Mouse (Mus musculus) R1 (cell line): ENCODE measurements around the gene Rpl27a.

Experiments
- DNase-seq: peaks from one replicate; pipeline ENCODE4 v3.0.0-alpha.2; 2018; ENCODE audit warnings: low read depth, low spot score

Rpl27a gene

DNA sequence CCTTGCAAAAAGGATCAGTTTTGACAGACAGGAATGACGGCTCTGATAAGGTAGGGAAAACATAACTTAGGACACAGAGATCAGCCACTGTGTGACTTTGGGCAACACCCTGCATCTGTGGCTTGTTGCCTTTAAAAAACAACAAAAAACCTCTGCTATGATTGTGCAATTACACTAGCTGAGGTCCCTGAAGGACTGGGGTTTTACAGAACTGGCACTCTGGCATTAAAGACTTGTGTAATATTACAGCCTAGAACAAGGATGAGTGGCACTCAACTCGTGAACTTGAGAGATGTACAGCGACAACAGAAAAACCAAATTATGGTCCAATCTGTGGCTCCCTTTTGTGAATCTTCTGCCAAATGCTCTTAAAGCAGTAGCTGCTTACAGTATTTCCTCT, 5.8 kb downstream of the Rpl27a start:
- no peak for DNase-seq

DNA sequence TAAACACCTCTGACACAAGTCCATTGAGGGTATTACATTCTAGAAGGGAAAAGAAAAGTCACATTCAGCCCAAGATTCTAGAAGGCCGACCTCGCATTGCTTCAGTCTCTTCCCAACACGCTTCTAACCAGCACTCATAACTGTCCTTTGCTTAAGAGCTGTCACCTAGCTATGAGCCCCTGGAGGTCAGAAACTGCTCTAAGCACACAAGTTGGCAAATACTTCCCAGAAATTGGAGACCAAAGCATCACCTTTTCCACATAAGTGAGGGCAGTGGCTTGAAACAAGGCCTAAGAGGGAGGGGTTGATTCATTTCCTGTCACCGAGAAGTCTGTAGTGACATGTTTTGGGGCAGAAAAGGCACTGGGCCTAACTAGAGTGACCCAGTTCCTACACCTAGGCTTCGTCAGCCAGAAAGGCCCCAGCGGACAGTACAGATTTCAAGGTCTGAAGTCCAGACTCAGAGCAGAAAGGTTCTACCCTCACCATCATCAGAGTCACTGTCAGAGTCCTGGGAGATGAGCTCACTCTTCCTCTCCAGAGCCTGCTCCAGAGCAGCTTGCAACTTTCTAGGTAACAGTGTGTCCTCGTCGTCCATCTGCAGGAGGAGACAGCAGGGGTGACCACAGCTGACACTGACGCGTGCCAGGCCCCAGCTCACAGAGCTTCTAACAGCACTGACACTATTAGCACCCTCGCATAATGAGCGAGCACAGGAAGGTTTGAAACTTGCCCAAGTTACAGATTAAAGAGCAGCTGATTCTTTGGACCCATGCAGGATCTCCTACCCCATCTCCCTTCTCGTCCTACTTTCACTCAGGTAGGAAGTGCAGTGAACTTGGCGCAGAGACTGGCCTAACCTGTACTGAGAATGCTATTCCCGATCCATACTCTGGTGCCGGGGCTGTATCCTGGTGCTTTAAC, 7.1 kb downstream of the Rpl27a start:
- peak; percentile 53 for DNase-seq

DNA sequence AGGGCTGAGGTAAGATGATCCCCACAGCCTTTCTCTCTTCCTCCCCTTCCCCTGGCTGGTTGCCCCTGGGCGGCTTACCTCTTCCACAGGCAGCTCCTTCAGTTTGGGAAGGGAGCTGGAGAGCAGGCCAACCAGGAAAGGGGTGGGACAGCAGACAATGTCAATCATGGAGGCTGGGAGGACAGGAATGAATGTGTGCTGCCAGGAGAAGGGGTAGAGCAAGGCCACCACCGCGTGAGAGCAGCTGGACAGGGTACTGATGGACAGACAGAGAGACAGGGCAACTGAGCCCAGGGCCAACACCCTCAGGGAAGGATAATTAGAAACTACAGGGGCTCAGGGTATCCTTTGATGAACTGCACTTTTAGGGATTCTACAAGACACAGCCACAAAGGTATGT, 8.6 kb downstream of the Rpl27a start:
- DNase-seq = peak; percentile 21

DNA sequence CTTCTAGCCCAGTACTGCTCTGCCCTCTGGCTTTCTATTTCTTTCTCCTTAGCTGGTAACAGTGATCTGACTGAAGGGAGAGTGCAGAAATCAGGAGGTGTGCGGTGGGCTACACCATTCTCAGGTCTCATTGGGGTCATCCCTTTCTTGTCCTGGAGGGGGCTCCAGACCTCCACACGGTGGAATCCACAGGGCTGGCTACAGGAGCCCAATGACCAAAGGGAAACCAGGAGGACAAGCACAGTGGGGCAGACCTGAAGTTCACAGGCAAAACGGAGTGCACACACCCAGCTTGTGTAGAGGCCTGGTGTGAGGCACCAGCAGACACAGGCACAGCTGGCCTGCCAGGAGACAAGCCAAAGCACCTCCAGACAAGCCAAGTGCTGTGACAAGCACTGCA, 9.4 kb downstream of the Rpl27a start:
- peak; percentile 57 for DNase-seq

GRCm38 (mm10) chr7:109529741-109530140, 10.8 kb downstream of the Rpl27a start:
- DNase-seq = no peak

GRCm38 (mm10) chr7:109531501-109531900, 12.6 kb downstream of the Rpl27a start:
- no peak for DNase-seq

DNA sequence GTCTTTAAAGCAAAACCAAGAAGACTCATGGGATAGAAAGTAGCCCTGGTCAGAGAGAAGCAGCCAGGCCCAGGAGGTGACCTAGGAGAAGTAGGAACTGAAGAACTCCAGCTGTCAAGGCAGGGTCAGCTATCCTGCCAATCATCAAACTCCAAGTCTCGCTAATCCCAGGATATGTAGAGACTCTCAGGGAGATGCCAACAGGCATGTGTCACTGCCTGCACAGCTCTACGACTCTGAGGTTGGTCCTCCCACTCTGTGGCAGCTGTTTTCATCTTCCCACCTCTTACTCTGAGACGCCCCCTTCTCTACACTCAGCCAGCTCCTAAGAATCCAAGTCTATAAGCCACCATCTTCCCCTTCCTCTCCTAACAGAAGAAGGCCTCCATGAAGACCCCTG, 13.7 kb downstream of the Rpl27a start:
- no peak for DNase-seq

GRCm38 (mm10) chr7:109533129-109533528, 14.2 kb downstream of the Rpl27a start:
- DNase-seq = peak; percentile 8

- no peak for DNase-seq
Observed at GRCm38 (mm10) chr7:109533888-109534287, 14.9 kb downstream of the Rpl27a start.

DNA sequence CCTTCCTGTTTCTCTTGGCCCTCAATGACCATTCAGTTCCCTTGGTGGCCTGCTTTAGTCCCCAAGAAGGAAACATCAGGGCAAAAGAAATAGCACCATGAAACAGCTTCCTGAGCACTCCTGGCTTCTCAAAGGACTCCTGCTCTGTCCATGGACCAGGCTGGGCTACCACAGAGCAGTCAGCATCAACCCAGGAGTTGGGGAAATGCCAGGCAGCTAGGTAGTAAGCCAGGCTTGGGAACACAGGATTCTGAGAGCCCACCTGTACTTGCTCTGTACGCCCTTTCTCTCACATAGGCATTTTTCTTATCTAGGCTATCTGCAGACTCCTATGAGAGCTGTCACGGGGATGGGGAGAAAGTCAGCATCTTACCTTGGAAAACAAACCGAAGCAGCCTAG, 16.0 kb downstream of the Rpl27a start:
- DNase-seq = no peak

DNA sequence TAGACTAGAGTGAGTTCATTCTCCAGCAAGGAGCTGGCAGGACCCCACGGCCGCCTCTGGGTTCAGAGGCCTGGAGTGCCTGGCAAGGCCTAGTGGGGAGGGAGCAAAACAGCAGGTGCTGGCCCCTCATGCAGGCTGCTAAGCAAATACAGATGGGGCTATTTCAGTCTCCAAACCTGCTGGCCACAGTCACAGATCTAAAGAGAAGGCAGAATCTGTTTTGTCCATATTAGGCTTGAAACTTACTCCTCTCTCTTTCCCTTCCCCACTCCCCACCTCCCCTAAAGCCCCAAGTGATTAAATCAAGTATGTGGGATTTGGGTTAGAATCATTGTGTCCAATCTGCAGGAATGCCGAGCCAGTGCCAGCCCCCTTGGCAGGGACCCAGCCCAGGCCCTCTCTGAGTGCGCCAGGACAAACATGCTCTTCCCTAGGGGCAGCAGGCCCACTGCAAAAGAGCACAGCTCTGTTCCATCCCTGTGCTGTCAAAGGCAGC, 17.6 kb downstream of the Rpl27a start:
- no peak for DNase-seq

DNA sequence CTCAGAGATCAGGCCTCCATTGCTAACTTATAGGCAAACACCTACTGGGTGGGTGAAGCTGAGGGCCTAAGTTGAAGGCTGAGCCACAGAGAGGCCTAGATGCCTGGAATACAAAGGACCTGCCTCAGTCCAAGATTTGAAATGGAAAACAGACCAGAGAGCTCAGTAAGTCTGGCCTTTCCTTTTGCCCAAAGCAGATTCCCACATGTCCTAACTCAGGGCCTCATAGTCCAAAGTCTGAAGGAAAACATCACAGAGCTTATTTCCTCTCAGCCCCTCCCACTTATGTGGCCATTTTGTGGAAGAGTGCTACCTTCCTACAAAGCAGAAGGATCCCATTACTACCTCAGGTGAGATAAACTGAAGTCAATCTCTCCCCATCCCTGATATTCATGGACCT, 22.0 kb downstream of the Rpl27a start:
- DNase-seq = no peak

- no peak for DNase-seq
Observed at GRCm38 (mm10) chr7:109541609-109542363, 22.8 kb downstream of the Rpl27a start.

- DNase-seq = no peak
Observed at GRCm38 (mm10) chr7:109542364-109542628, 23.3 kb downstream of the Rpl27a start.

DNA sequence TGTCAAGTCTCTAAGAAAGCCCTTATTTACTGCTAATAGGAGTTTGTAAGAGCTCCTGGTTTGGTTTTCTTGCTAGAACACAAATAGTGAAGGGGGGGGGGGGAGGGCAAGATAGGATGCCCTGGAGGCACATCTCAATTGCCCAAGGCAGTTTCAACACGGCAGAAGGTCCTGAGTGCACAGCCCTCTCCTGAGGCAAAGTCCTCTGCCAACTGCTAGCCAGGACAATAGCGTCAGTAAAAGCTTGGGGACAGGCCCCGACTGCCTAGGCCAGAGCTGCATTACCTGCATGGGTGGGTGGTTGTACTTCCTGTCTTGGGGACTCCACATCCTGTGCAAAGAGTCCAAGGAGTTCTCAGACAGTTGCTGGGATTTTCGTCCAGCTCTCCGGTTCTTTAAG, 25.8 kb downstream of the Rpl27a start:
- no peak for DNase-seq

- no peak for DNase-seq
Observed at GRCm38 (mm10) chr7:109545255-109545993, 26.5 kb downstream of the Rpl27a start.

GRCm38 (mm10) chr7:109546186-109546585, 27.2 kb downstream of the Rpl27a start:
- no peak for DNase-seq

DNA sequence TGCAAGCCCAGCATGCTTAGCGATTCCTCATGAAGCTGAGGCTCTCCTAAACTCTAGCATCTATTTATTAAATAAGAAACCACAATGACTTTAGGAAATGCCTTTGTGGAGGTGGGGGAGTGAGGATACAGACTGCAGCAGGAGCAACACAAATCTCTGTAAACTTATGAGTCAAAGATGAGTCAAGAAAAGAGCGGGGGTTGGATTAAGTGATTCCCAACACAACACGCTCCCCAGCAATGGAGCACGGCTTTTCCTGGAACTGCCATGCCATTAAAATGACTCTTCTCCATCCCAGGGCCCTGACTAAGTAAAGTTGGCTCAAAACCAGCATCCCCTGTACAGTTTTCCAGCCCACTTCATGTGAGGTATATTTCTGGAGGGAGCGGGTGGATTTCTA, 27.8 kb downstream of the Rpl27a start:
- no peak for DNase-seq

DNA sequence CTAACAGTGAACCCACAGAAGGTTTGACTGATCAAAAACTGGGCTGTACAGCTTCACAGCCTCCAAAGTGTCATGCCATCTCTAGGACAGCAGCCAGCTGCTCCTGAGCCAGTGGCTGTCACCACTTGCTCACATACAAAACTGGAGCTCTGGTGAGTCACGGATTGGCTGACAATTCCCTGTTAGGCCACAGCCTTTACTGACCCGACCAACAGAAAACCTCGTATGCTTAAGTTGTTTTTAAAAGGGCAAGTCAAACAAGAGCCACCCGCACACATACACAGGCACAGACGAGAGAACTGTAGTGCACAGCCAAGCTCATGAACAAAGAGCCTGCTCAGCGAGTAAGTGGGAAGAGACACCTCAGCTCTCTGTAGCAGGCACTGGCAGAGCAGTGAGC, 40.6 kb downstream of the Rpl27a start:
- no peak for DNase-seq

- DNase-seq = no peak
Observed at GRCm38 (mm10) chr7:109561466-109562153, 42.7 kb downstream of the Rpl27a start.

DNA sequence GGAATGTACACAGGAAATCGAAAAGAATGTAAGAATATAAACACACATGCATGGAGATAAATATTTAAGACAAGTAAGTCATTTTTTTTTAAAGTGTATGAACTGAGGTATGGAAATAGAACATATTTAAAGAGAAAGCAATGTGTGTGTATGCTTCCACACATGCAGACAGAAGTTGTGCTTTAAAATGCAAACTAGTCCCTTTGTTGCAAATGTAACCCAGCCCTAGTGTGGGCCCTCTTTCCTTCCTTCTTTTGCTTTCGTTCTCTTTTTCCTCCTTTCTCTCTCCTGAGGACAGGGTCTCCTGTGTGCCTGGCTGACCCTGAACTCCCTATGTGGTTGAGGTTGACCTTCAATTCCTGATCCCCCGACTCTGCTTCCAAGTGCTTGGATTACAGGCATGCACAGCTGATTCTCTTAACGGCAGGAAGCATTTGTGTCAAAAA, 43.2 kb downstream of the Rpl27a start:
- DNase-seq = no peak

- peak; percentile 27 for DNase-seq
Observed at GRCm38 (mm10) chr7:109562676-109563075, 43.7 kb downstream of the Rpl27a start.
